Mouse (Mus musculus): ENCODE measurements around the gene Stxbp5.

GRCm38 (mm10) chr10:9899816-9900215 is 1.1 kb downstream of the Stxbp5 start:
- TF ChIP-seq CTCF (IDR thresholded peaks at IDR 0.05; ENCODE audit: borderline replicate concordance, insufficient read depth, low read length) (no peak), POLR2A (IDR thresholded peaks at IDR 0.05; ENCODE audit: low read depth, low read length) (no peak)

All from embryonic fibroblast, embryonic 13.5 days (primary cell).